Mouse (Mus musculus): Measurements from ENCODE around the gene Gak.

The Gak gene

DNA sequence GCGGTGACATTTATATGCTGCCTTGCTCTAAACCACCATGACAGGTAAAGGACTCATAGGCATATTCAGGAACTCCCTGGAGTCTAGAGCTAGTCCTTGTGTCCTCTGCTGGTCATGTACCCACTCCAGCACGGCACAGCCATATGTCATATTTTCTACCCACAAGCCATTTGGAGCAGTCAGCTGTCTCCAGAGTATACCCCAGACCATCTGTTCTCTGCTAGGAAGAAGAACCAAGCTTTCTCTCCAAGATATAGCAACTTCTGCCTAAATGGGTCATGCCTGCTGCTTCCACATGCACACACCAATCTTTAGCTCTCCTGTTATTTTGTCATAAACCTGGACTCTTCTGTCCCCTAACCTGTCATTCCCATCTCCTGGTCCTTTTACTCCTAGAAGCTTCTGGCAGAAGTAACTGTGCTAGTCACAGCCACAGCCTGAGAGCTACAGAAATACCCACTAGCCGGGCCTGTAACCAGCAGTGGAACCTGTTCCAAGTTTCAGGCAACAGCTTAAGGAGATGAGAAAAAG, 48.1 kb downstream of the Gak start:
- no peak for DNase-seq

DNA sequence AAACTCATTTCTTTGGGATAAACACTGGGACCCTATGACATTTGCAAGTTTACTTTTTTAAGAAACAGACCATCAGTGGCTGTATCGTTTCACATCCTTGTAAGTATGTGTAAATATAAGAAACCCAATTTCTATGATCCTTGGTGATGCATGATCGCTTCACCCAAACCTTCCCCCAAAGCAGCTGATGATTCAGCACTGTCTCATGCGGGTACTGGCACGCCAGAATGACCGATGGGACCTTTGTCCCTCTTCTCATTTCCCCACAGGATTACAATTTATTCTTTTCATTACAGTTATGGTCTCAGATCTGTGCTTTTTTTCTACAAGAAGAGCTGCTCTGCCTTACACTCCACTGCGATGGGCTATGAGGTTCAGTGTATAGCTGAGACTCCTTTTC, 56.5 kb downstream of the Gak start:
- no peak for DNase-seq

DNA sequence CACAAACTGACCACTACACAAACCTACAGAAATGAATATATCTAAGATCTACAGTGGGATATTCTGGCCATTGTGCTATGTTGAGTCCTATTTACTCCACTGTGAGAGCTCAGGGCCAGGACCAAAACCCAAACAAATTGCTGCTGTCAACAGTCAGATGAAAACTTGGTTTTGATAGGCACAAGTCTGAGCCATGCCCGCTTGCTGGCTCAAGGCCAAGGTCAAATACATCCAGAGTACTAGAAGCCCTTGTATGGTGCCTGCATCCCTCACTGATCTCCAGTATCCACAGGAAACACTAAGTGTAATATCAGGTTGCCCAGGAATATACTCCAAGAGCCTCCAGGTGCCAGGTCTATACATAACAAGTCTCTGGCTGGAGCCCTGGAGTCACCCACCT, 58.6 kb downstream of the Gak start:
- DNase-seq = peak in 1 of 2 experiments; percentile 13

DNA sequence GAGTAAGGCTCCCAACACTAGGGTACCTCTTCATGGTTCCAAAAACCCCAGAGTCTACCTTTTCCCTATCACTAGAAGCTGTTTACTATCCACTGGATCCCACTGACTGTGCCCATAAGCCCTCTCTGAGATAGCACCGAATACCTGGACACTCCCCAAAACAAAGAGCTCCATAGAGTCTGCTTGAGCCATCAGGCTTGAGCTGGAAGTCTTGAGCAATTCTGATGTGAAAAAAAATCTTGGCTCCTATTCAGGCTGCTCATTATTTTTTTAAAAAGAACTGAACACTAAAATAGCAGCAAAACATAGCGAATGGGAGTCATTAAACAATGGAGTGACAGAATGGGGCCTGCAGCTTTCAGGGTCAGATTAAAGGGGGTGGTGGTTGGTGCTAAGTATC, 62.5 kb downstream of the Gak start:
- no peak for DNase-seq

DNA sequence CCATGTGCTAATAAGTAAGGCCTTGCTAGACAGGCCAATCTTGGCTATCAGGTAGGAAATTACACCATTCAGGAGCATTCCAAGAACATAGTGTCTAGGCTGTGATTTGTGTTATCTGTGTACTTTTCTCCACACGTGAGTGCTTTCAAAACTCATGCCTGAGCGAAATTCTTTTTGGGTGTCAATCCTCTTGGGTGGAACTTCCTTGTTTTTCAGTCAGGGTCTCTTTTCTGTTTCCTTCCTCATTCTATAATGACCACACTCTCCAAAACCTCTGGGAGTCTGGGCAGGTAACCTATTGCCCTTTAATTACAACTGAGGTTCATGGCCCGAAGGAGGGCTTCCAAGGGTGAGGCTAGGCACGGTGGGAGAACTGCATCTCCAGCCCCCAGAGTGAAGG, 63.0 kb downstream of the Gak start:
- no peak for DNase-seq

DNA sequence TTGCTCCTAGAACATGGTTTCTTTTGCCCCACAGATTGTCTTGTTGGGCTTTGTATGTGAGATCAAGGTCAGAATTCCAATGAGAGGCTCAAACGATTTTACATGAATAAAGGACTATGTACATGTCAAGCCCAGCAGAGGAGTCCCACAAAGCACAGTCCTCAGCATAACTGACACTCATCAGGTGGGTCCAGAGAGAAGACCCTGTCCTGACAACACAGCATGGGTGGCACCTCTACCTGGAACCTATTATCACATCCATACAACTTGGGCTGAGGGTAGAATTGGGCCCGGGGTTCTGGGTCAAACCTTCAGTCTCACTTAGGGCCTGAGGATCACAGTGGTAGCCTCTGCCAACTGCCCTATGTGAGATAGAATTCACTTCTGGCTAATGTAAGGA, 64.2 kb downstream of the Gak start:
- DNase-seq = no peak

DNA sequence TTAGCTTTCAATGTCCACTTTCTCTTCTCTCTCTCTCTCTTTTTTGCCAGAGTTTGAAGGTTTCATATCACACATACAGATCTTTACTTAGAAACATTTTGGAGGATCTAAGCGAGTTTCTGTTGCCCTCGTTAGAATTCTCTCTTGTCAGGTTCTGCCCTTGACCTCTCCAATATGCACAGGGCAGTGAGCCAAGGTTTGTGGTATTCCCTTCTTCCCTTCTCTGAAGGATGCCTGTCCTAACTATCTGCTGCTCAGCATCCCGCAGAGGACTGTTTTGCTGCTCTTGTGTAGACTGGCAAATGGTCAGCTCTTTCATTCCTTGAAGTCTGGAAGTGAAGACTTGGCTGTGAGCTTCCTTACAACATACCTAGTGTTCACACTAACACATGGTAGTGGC, 65.2 kb downstream of the Gak start:
- no peak for DNase-seq

DNA sequence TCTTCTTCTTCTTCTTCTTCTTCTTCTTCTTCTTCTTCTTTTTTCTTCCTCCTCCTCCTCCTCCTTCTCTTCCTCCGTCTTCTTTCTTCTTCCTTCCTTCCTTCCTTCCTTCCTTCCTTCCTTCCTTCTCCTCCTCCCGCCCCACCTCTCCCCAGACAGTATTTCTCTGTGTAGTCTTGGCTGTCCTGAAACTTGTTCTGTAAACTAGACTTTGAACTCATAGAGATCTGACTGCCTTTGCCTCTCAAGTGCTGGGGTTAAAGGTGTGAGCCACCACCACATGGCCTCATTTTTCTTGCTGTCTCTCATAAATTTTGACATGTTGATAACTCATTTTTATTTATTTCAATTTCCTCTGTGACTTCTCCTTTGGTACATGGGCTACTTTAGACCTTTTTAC, 67.1 kb downstream of the Gak start:
- DNase-seq = no peak

DNA sequence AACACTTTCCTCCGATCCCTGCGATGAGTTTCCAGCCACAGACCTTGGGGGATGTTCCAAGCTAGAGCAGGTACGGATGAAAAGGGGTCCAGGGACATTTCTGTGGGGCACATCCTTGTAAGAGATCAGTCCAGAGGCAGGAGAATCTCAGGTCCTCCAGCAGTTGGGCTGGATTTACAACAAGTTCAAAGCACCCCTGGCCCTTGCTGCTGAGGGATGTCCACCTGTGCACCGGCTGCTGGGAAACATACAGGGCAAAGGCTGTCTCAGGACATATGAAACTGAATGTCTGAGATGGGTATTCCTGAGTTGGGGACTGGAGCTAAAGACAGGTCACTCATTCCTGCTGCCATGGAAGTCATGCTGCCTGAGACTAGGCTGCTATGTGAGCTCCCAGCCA, 72.6 kb downstream of the Gak start:
- no peak for DNase-seq

DNA sequence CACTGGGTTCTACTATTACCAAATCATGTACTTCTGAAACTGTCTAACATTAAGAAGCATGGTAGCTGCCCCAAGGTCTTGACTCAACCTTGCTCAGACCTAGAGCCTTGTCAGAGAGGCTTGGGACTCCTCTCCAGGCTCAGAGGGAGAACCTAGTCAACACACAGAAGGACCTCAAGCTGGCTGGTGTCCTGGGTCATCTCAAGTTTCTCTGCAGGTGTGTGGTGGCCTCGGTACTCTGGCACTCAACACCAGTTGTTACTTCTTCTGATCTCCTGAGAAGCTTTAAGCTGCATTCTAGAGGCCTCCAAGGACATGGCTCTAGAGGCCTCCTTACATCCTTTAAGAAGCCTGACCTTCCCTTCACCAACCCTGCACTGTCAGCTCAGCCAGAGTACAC, 75.5 kb downstream of the Gak start:
- no peak for DNase-seq

DNA sequence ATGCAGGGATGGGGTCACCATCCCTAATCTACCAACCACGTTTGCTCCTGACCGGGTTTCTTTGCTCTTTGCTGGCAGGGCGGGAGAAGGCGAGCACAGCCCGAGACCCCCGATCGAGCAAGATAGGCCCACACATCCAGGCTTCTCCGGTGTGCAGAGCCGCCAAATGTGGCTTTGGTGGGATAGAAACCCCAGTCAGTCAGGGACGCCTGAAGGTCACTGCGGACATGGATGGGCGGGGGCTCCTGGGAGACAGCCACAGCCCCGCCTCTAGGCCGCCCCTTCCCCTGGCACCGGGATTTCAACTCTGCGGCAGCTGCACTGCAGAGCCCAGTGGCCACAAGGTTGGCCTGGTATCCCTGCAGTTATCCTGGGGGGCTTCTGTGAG, 79.4 kb downstream of the Gak start:
- DNase-seq = no peak

DNA sequence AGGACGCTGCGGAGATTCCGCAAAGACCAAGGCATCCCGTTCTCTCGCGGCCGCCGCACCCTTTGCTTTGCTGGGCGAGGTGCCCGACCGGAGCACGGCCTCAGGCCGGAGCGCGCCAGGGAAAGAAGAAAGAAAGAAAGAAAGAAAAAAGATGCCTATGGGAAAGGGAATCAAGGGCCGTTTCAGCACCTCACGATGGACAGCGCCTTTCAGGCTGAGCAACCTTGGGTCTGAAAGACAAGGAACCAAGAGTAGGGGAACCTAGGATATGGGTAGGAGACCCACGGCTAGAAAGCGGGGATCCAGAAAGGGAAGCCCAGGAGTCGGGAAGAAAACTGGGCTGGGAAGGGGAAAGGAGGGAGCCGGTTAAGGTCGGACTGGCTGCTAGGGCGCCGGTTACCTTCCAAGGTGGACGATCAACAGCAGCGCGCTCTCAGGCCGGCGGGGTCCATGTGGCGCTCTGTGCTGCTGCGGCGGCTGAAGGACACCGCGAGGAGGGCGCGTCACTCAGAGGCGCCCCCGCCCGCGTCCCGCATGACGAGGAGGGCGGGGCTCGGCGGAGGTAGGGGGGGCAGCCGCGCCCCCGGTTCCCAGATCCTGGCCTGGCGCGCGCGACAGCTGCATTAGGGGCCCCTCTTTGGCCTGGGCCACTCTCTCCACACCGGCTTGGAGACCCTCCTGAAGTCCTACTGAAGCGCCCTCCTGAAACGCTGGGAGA, 79.9 kb downstream of the Gak start, which contains the start of gene Cplx1:
Gene Cplx1 (minus strand): TSS at position 536 of the 718 bp plus-strand sequence.
- DNase-seq = peak; percentile 51 to 73

DNA sequence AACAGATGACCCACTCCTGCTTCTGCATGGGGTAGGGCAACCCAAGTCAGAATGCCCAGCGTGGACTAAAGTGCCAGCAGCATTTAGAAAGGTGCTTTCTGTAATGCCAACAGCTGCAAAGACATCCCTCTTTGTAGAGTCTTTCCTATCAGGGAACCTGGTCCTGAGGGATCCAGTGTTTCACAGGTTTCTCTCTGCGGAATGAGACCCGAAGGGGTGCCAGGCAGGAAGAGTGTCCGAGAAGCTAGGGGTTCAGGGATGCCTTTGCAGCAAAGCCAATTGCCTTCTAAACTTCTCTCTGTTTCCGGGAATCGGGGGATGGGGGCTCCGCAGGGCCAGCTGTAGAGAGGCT, 80.4 kb downstream of the Gak start:
- no peak for DNase-seq

DNA sequence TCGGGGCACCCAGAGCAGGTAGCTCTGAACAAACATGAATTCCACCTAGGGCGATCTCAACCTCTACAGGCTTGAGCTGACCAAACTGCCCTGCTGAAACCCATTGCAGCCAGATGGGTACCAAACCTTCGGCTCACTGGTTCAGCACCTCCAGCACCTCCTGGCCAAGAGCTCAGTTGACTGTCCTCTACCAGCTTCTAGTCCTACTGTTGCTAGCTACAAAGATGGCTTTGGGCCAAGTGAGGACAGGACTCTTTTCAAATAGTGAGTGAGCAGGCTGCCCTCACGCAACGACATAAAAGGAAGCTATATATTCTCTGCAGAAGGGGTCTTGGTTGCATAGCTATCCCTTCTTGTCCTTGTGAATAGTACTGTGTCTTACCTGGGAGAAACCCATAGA, 81.9 kb downstream of the Gak start:
- DNase-seq = no peak

DNA sequence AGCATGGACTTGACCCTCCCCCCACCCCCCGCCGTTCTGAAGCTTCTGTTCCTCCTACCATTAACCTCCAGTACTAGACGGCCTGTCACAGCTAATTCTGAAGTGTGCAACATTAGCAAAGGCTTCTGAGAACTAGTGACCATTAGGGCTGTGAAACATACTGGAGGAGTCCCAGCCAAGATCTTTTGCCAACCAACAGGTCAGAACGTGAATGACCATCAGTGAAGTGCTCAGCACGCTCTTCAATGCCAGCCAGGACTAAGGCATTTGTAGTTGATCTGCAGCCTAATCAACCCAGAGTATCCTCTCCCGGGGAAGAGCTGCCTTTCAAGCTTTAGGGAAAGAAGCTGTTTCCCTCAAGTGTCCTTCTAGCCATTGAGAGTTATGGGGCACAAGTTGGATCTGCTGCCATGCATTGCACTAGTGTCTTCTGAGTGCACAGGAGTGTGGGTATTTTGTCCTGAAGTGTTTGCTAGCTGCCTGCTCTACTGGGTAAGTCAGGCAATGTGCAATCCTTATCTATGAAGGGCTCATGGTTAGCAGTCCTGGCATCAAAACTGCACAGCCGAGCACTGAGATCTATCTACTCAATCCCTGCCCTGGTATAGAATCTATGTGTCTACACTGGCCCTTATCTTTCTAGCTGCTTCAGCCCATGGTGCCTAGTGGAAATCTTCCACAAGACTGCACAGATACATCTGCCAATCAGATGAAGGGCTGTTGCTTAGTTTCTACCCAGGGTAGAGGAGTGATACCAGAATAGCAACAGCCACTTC, 85.9 kb downstream of the Gak start:
- DNase-seq = no peak

DNA sequence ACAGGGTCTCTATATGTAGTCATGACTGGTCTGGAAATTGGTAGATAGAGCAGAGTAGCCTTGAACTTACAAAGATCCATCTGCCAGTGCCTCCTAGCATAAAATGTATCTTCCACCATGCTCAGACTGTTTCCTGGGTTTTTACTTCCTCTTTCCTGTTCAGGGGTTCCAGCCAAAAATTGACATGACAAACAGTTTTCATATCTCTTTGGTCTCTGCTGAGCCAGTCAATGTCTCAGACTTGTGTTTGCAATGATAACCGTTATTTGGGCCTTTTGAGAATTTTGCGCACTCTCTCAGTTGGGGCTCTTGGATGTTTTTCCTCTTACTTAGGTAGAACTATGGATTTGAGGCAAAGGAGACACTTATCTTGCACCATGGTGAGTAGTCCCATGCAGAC, 95.4 kb downstream of the Gak start:
- no peak for DNase-seq

DNA sequence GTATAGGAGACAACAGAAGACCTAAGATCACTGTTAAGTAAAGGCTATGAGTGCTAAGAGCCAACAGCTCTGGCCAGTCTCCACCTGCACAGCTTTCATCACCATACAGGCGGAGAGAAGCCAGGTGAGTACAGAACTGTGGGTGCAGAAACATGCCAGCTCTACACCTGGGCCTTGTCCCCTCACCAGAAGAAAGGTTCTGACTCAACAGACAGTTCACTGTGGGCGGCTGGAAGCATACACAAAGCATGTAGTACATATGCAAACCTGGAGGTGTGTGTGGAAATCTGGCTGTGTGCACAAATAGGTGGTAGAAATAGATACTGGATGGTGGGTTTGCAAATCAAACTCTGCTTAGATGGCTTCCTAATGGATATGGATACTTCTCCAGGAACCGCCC, 107.0 kb downstream of the Gak start:
- no peak for DNase-seq

DNA sequence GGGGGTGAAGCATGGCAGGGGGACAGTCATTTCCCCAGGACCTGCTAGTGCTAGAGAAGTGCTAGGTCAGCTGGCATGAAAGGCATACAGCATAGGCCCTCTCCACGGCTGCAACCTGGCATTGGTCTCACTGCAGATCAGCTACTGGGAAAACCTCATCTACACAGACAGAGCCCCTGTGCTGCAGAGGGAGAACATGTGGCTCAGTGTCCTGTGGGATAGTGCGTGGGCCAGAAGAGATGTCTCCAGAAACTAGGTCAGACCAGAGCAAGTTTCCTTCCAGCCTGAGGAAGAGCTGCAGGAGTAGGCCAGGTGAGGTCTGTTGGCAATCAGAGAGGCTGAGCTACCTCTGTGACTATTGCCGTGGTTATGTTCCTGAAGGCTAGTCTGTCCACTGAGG, 107.7 kb downstream of the Gak start:
- no peak for DNase-seq

DNA sequence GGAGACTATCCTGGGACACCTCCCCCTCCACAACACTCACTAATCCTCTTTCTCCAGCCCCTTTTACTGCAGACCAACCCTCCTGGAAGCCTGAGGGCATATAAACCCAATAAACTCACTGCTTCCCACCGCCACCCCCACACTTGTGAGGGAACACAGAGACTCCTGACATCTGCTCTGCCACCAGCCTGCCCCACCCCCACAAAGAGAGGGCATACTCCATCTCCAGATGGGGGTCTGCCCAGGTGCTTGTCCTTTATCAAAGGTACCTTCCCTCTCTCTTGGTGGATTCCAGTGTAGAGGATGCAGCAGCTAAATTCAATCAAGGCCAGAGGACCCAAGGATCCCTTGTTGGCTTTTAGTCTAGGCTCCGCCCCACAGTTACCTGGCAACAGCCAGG, 108.5 kb downstream of the Gak start:
- DNase-seq = no peak

DNA sequence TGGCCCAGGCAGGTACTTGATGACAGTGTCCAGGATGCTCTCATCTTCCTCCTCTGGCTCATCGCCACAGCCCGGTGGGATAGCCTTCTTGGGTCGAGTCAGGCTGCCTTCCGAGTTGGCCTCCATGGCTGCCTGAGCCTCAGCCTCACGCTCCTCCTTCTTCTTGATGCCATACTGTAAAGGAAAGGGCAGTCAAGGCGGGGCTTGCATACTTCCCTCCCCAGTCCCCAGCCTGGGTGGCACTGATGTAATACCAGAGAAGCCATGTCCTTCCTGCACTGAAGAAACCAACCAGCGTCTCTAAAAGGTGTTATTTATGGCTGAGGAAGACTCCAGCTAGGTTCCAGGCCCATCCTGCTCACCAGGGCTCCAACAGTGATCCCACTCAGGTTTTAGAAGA, 109.4 kb downstream of the Gak start:
- DNase-seq = no peak

Measured in kidney, postnatal 25 days (tissue).